Mouse (Mus musculus) cerebellum, postnatal 4 days (tissue): ENCODE results near the gene Ankrd23.

Experiments
- DNase-seq, 2 experiments: peaks; one replicate each; pipeline ENCODE4 v3.0.0; 2022; ENCODE audit warnings: low spot score in 2 of 2, mixed read lengths in 1 of 2

Gene Ankrd23

GRCm38 (mm10) chr1:36522210-36522609 lies 14.5 kb downstream of the Ankrd23 start:
- DNase-seq = no peak

GRCm38 (mm10) chr1:36519626-36520025 lies 17.1 kb downstream of the Ankrd23 start:
- no peak for DNase-seq

DNA sequence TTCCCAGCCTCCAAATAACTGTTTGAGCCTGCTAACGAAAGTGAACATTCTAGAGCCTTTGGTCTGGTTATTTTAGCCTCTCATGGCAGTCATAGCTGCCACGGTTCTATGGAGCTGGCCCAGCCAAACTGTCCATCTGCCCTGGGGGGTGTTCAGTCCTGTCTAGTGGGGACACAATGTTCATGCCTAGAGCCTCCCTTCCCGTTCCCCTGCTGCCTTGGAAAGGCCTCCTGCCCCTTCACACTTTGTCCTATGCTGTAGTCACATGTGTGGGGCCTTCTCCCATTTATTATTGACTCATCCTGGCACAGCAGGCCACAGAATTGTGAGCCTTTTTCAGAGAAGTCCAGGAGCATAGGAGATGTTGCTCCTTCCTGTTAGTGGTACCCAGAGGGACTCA lies 18.4 kb downstream of the Ankrd23 start:
- no peak for DNase-seq

DNA sequence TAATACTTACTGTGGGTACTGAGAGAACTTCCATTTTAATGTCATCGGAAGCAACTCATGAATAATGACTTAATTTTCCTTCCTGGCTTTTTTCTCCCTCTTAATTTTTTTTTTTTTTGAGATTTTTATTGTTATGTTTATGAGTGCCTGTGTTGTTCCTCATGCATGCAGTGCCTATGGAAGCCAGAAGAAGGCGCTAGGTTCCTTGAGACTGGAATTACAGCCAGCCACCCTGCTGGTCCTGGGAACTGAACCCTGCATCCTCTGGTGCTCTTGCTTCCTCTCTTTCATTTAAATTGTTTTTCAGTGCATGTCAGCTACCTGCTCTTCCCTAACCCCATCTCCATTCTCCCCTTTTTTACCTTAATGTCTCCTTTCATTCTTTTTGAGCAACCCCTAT lies 23.0 kb downstream of the Ankrd23 start:
- DNase-seq = peak in 1 of 2 experiments; percentile 52

GRCm38 (mm10) chr1:36513310-36513709 lies 23.4 kb downstream of the Ankrd23 start:
- DNase-seq = no peak

DNA sequence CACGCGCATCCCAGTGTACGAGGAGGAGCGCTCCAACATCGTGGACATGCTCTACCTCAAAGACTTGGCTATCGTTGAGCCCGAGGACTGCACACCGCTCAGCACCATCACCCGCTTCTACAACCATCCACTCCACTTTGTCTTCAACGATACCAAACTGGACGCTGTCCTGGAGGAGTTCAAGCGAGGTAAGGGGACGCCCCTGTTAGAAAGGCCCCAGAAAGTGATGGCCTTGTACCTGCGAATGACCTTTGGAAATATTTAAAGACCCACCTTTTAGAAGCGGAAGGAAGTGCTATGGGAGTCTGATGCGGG lies 23.8 kb downstream of the Ankrd23 start:
- DNase-seq = no peak

- peak in 1 of 2 experiments; percentile 60 for DNase-seq
Observed at GRCm38 (mm10) chr1:36512089-36512965, 24.4 kb downstream of the Ankrd23 start.

GRCm38 (mm10) chr1:36511289-36512021 lies 25.2 kb downstream of the Ankrd23 start, which contains the start of gene Cnnm3:
Gene Cnnm3 (plus strand): TSS chr1:36511867.
- DNase-seq = peak; percentile 100

DNA sequence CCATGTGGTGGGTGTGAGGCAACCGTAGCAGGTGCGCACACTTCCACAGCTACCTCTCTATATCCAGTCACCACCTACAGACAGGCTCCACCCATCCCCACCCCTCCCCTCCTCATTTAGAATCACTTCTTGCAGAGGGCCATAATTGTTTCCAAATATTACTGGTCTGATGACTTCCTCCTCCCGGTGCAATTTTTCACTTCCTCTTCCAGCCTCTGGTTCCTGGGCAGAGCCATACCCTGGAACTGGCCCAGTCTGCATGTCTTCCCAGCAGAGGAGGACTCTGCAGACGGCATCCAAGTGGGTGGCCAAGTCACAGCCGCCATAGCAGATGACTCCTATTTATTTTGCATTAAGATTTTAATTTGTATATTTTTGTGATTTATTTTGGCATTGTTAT lies 28.4 kb downstream of the Ankrd23 start:
- no peak for DNase-seq

DNA sequence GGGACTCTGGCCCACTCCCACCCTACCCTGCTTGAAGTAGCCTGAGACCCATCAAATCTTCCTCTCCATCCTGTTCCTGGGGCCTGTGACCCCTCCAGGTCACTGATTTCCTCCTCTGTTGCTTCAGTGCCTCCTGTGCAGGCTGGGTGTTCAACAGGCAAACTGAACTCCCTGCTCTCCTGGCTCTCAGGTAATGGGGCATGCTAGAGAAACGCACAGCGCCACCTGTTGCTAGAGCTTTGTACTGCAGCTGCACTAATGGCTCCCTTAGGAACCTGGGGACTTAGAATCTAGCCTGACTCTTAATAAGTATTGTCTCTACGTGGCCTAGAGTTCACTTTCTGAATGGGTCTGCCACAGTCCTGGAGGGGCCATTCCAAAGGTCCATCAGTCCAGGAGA lies 35.4 kb downstream of the Ankrd23 start:
- peak; percentile 62 to 78 for DNase-seq

DNA sequence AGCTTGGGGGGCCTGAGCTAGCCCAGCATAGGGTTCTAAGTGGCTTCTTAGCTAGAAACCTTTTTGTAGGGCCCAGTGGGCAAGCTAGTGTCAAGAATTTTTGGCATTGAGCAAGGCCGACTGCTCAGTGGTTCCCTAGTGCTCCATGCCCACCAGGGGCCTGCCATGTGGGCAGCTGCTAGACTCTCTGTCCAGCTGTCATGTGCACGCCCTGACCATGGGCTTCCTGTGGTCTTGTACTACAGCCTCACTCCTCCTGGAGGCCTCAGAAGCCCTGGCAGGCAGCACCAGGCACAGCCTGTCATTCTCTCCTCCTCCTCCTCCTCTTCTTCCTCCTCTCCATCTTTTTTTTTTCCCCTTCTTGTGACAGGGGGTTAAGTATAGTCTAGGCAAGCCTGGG lies 39.4 kb downstream of the Ankrd23 start:
- DNase-seq = no peak

GRCm38 (mm10) chr1:36496719-36497118 lies 40.0 kb downstream of the Ankrd23 start:
- no peak for DNase-seq

DNA sequence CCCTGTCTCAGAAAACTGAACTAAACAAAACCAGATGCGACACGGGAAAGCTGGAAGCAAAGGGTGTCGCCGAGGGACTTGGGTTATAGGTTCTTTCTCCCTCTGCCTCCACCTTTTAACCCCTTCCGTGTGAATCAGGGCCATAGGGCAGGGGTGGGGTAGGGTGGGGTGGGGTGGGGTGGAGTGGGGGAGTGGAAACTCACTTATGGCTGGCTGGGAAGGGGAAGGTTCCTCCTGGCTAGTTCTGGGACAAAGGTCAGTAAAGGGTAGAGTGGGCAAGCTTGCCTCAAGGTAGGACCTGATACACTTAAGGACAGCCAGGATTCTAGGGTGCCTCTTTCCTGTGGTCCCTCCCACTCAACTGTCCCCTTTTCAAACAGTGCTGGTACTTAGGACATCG lies 43.4 kb downstream of the Ankrd23 start:
- DNase-seq = no peak

DNA sequence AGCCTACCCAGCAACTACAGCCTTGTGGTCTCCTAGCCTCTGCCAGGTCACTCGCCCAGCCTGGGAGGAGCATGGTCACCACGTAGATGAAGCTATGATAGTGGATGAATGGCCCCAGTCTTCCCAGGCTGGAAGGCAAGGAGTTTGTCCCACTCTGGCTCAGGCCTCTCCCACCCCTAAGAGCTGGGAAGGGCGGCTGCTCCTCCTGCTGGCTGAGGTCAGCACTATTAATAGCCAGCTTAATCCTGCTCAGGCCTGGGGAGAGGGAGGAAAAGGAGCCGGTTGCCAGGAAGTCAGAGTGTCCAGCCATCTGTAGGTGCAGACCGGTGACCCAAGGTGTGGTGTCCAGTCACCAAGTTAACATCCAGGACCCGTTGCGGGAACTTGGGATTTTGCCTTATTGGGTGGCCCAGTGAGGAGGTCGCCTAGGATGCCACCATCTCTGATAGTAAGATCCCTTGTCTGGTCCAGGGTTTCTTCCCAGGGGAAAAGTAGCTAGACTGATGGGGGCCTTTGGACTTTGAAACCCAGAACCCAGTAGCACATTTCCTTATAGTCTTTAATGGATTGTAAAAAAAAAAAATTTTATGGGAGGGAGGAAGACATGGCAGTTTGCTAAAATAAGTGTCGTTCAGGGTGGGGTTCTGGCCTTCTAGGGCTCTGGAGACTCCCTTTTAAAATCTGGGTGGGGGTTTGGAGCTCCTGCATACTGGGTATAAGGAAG lies 44.1 kb downstream of the Ankrd23 start:
- DNase-seq = peak in 1 of 2 experiments; percentile 44

DNA sequence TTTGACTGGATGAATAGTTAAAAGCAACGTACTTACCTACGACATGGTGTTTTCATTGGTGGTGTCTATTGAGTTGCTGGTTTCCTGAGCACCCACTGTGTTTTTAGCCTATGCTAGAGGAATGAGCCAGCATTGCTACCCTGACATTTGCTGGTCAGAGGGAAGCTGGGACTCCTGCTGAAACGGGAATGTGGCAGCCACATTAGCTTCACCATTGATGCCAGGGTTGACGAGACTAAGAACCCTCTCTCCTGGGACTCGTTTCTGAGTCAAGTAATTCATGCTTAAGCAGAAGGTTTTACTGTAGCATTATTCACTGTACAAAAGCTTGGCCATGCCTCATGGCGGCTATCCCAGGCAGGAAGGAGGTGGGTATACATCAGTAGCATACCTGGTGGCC lies 47.0 kb downstream of the Ankrd23 start:
- no peak for DNase-seq

GRCm38 (mm10) chr1:36487111-36487510 lies 49.6 kb downstream of the Ankrd23 start:
- DNase-seq = no peak

- DNase-seq = no peak
Observed at GRCm38 (mm10) chr1:36485080-36485479, 51.6 kb downstream of the Ankrd23 start.

- DNase-seq = no peak
Observed at GRCm38 (mm10) chr1:36483825-36484224, 52.9 kb downstream of the Ankrd23 start.
